Mouse (Mus musculus) ovary, adult 2 months (tissue): Measurements from ENCODE around the gene Pex3. TPM values are rescaled to one million over a fixed set of nuclear protein-coding genes. Genes with fewer than 3 reads are reported as not detected.

Experiments used
- polyA plus RNA-seq: library from polyadenylated mRNA; depleted of rRNA; stranded (reverse); fragments of >200 nt; gene quantifications from 2 replicates; pipeline ENCODE4 v1.2.3, GENCODE M21; 2012; rRNA removed

Pex3 gene
- polyA plus RNA-seq, result 5.7 and 6.6 TPM in 2 replicates

GRCm38 (mm10) chr10:13552646-13553497 is at the start of gene Pex3, which contains the start of gene Adat2:
Gene Pex3 (minus strand): TSS chr10:13553142.
Gene Adat2 (plus strand): TSS chr10:13552894.

GRCm38 (mm10) chr10:13499331-13499730 is 53.6 kb downstream of the Pex3 start, which contains the start of gene Fuca2:
Gene Fuca2 (plus strand): TSS chr10:13499540.

Other genes with a start within 250 kb of the Pex3 start
- 14.9 and 15.0 TPM in 2 replicates for gene Phactr2, start 78.7 kb downstream of the Pex3 start, polyA plus RNA-seq
- gene Fuca2, start 53.6 kb downstream of the Pex3 start, polyA plus RNA-seq, result 8.0 and 8.8 TPM in 2 replicates
- gene Adat2, start 248 bp downstream of the Pex3 start, polyA plus RNA-seq, result 2.3 and 4.2 TPM in 2 replicates